Mouse (Mus musculus): Measurements from ENCODE around the gene Eya3. TPM values are rescaled to one million over a fixed set of nuclear protein-coding genes. Genes with fewer than 3 reads are reported as not detected.

The Eya3 gene
- polyA plus RNA-seq, 1 experiment: 20.5 TPM

- peaks cover 5% of the 10 kb centered on the region; the same call in 1 of the 2 replicates for H3K4me1 ChIP-seq (ENCODE audit: control insufficient read depth, insufficient read depth, insufficient read length, low read length)
- no peak overlapping the region for H3K4me3 ChIP-seq (ENCODE audit: insufficient read depth, low read depth, low read length)
- H3K27ac ChIP-seq (replicated peaks; ENCODE audit: low read depth, low read length): no peak overlapping the region
Observed at GRCm38 (mm10) chr4:132620134-132620533, 18.7 kb upstream of the Eya3 start.

GRCm38 (mm10) chr4:132621287-132622068 is 17.3 kb upstream of the Eya3 start:
- H3K4me3 ChIP-seq (ENCODE audit: insufficient read depth, low read depth, low read length): no peak overlapping the region
- H3K27ac ChIP-seq (replicated peaks; ENCODE audit: low read depth, low read length): no peak overlapping the region
- H3K4me1 ChIP-seq (ENCODE audit: control insufficient read depth, insufficient read depth, insufficient read length, low read length): peaks cover 5% of the 10 kb centered on the region; the same call in 1 of the 2 replicates

GRCm38 (mm10) chr4:132624034-132624657 is 14.6 kb upstream of the Eya3 start:
- H3K27ac ChIP-seq (replicated peaks; ENCODE audit: low read depth, low read length): no peak overlapping the region
- no peak overlapping the region for H3K4me3 ChIP-seq (ENCODE audit: insufficient read depth, low read depth, low read length)
- H3K4me1 ChIP-seq (ENCODE audit: control insufficient read depth, insufficient read depth, insufficient read length, low read length): no peaks in the 10 kb centered on the region

- Histone ChIP-seq H3K27ac (replicated peaks; ENCODE audit: low read depth, low read length) (no peak overlapping the region), H3K4me1 (ENCODE audit: control insufficient read depth, insufficient read depth, insufficient read length, low read length) (no peaks in the 10 kb centered on the region), H3K4me3 (ENCODE audit: insufficient read depth, low read depth, low read length) (no peak overlapping the region)
Observed at GRCm38 (mm10) chr4:132628830-132629229, 10.0 kb upstream of the Eya3 start.

- Histone ChIP-seq H3K4me1 (ENCODE audit: control insufficient read depth, insufficient read depth, insufficient read length, low read length) (no peaks in the 10 kb centered on the region; the same call in 1 of the 2 replicates), H3K4me3 (ENCODE audit: insufficient read depth, low read depth, low read length) (no peak overlapping the region), H3K27ac (replicated peaks; ENCODE audit: low read depth, low read length) (no peak overlapping the region)
Observed at GRCm38 (mm10) chr4:132635971-132636370, 2.8 kb upstream of the Eya3 start.

GRCm38 (mm10) chr4:132636554-132636953 is 2.2 kb upstream of the Eya3 start:
- no peak overlapping the region for H3K4me3 ChIP-seq (ENCODE audit: insufficient read depth, low read depth, low read length)
- no peaks in the 10 kb centered on the region; the same call in 1 of the 2 replicates for H3K4me1 ChIP-seq (ENCODE audit: control insufficient read depth, insufficient read depth, insufficient read length, low read length)
- no peak overlapping the region for H3K27ac ChIP-seq (replicated peaks; ENCODE audit: low read depth, low read length)

GRCm38 (mm10) chr4:132639191-132639713 is 465 bp downstream of the Eya3 start:
- H3K4me1 ChIP-seq (ENCODE audit: control insufficient read depth, insufficient read depth, insufficient read length, low read length): no peaks in the 10 kb centered on the region; the same call in 1 of the 2 replicates
- peak overlapping the region; percentile 51 for H3K27ac ChIP-seq (replicated peaks; ENCODE audit: low read depth, low read length)
- H3K4me3 ChIP-seq (ENCODE audit: insufficient read depth, low read depth, low read length): peak overlapping the region; percentile 88

GRCm38 (mm10) chr4:132647439-132647838 is 8.7 kb downstream of the Eya3 start:
- H3K4me1 ChIP-seq (ENCODE audit: control insufficient read depth, insufficient read depth, insufficient read length, low read length): peaks cover 2% of the 10 kb centered on the region; the same call in 1 of the 2 replicates
- no peak overlapping the region for H3K27ac ChIP-seq (replicated peaks; ENCODE audit: low read depth, low read length)

GRCm38 (mm10) chr4:132649271-132649999 is 10.6 kb downstream of the Eya3 start:
- no peak overlapping the region; the same call in 1 of the 2 replicates for H3K27ac ChIP-seq (replicated peaks; ENCODE audit: low read depth, low read length)
- peaks cover 2% of the 10 kb centered on the region; the same call in 1 of the 2 replicates for H3K4me1 ChIP-seq (ENCODE audit: control insufficient read depth, insufficient read depth, insufficient read length, low read length)
- no peak overlapping the region for H3K4me3 ChIP-seq (ENCODE audit: insufficient read depth, low read depth, low read length)

More at GRCm38 (mm10) chr4:132647439-132647838, 8.7 kb downstream of the Eya3 start:
- H3K4me3 ChIP-seq (ENCODE audit: insufficient read depth, low read depth, low read length): no peak overlapping the region

GRCm38 (mm10) chr4:132652842-132653241 is 14.1 kb downstream of the Eya3 start:
- H3K4me3 ChIP-seq (ENCODE audit: insufficient read depth, low read depth, low read length): no peak overlapping the region
- H3K4me1 ChIP-seq (ENCODE audit: control insufficient read depth, insufficient read depth, insufficient read length, low read length): peaks cover 2% of the 10 kb centered on the region; the same call in 1 of the 2 replicates
- no peak overlapping the region for H3K27ac ChIP-seq (replicated peaks; ENCODE audit: low read depth, low read length)

GRCm38 (mm10) chr4:132653799-132654198 is 15.0 kb downstream of the Eya3 start:
- Histone ChIP-seq H3K4me3 (ENCODE audit: insufficient read depth, low read depth, low read length) (no peak overlapping the region), H3K27ac (replicated peaks; ENCODE audit: low read depth, low read length) (no peak overlapping the region), H3K4me1 (ENCODE audit: control insufficient read depth, insufficient read depth, insufficient read length, low read length) (peaks cover 2% of the 10 kb centered on the region; the same call in 1 of the 2 replicates)

- H3K4me1 ChIP-seq (ENCODE audit: control insufficient read depth, insufficient read depth, insufficient read length, low read length): no peaks in the 10 kb centered on the region
- H3K27ac ChIP-seq (replicated peaks; ENCODE audit: low read depth, low read length): no peak overlapping the region
Observed at GRCm38 (mm10) chr4:132655290-132655689, 16.5 kb downstream of the Eya3 start.

GRCm38 (mm10) chr4:132659106-132659505 is 20.3 kb downstream of the Eya3 start:
- Histone ChIP-seq H3K27ac (replicated peaks; ENCODE audit: low read depth, low read length) (no peak overlapping the region), H3K4me1 (ENCODE audit: control insufficient read depth, insufficient read depth, insufficient read length, low read length) (no peaks in the 10 kb centered on the region), H3K4me3 (ENCODE audit: insufficient read depth, low read depth, low read length) (no peak overlapping the region)

More at GRCm38 (mm10) chr4:132655290-132655689, 16.5 kb downstream of the Eya3 start:
- no peak overlapping the region for H3K4me3 ChIP-seq (ENCODE audit: insufficient read depth, low read depth, low read length)

- H3K4me3 ChIP-seq (ENCODE audit: insufficient read depth, low read depth, low read length): no peak overlapping the region
Observed at GRCm38 (mm10) chr4:132672697-132673096, 33.9 kb downstream of the Eya3 start.

More at GRCm38 (mm10) chr4:132672697-132673096, 33.9 kb downstream of the Eya3 start:
- H3K4me1 ChIP-seq (ENCODE audit: control insufficient read depth, insufficient read depth, insufficient read length, low read length): no peaks in the 10 kb centered on the region
- no peak overlapping the region for H3K27ac ChIP-seq (replicated peaks; ENCODE audit: low read depth, low read length)

Measured in brown adipose tissue, adult 24 weeks (tissue).